Mouse (Mus musculus) liver, postnatal 0 days (tissue): Measurements from ENCODE around the gene Cdc123.

Experiments
- CTCF ChIP-seq: sonication (generic); IDR thresholded peaks from 2 replicates; pipeline ENCODE4 v1.5.1; 2016; ENCODE audit warnings: antibody characterized with exemption, low read depth
- EP300 ChIP-seq: IDR thresholded peaks from 2 replicates; pipeline ENCODE4 v1.6.1; 2016; ENCODE audit warnings: antibody characterized with exemption, low read depth, mild to moderate bottlenecking

GRCm38 (mm10) chr2:5758569-5758968, 86.4 kb downstream of the Cdc123 start:
- TF ChIP-seq EP300 (no peak), CTCF (no peak)
